Mouse (Mus musculus): ENCODE data around the gene Gls. TPM values are rescaled to one million over a fixed set of nuclear protein-coding genes. Genes with fewer than 3 reads are reported as not detected.
A peak's percentile ranks its signal among the peaks of the same experiment; 100 is the strongest.

Gls gene
- polyA plus RNA-seq, 1 experiment from 2014 or later = 33.9 TPM

- WGBS = 70% methylated on average over 4 of the region's 4 CpGs
Measured at GRCm38 (mm10) chr1:52142117-52142516, 90.9 kb downstream of the Gls start.

GRCm38 (mm10) chr1:52141482-52141881, 91.5 kb downstream of the Gls start:
- TF ChIP-seq CTCF (IDR thresholded peaks at IDR 0.05; ENCODE audit: low read depth) = no peak
- no peaks in the 10 kb centered on the region for H3K27me3 ChIP-seq (replicated peaks; ENCODE audit: control insufficient read depth, insufficient read depth, low read length)
- no peaks in the 10 kb centered on the region for H3K4me1 ChIP-seq (replicated peaks; ENCODE audit: control insufficient read depth, insufficient read depth, low read length)

More at GRCm38 (mm10) chr1:52142117-52142516, 90.9 kb downstream of the Gls start:
- TF ChIP-seq CTCF (IDR thresholded peaks at IDR 0.05; ENCODE audit: low read depth) = no peak
- H3K27me3 ChIP-seq (replicated peaks; ENCODE audit: control insufficient read depth, insufficient read depth, low read length) = no peaks in the 10 kb centered on the region
- H3K27ac ChIP-seq (ENCODE audit: low read depth, low read length) = no peak overlapping the region
- peaks cover 82% of the 10 kb centered on the region for H3K36me3 ChIP-seq (ENCODE audit: control insufficient read depth, insufficient read depth)
- ATAC-seq = 0 out of 2 replicates have a peak, but pooled peaks have one; percentile 41
- H3K9me3 ChIP-seq (ENCODE audit: control insufficient read depth) = no peaks in the 10 kb centered on the region
- H3K4me2 ChIP-seq (replicated peaks; ENCODE audit: low read depth) = no peak overlapping the region
- H3K4me1 ChIP-seq (replicated peaks; ENCODE audit: control insufficient read depth, insufficient read depth, low read length) = no peaks in the 10 kb centered on the region
- H3K9ac ChIP-seq (ENCODE audit: low read depth, low read length) = no peak overlapping the region
- no peak overlapping the region for H3K4me3 ChIP-seq (ENCODE audit: low read depth, low read length)

GRCm38 (mm10) chr1:52140534-52140933, 92.5 kb downstream of the Gls start:
- Histone ChIP-seq H3K9me3 (ENCODE audit: control insufficient read depth) (no peaks in the 10 kb centered on the region), H3K4me2 (replicated peaks; ENCODE audit: low read depth) (no peak overlapping the region), H3K9ac (ENCODE audit: low read depth, low read length) (no peak overlapping the region), H3K27me3 (replicated peaks; ENCODE audit: control insufficient read depth, insufficient read depth, low read length) (no peaks in the 10 kb centered on the region), H3K36me3 (ENCODE audit: control insufficient read depth, insufficient read depth) (peaks cover 89% of the 10 kb centered on the region), H3K4me3 (ENCODE audit: low read depth, low read length) (no peak overlapping the region), H3K4me1 (replicated peaks; ENCODE audit: control insufficient read depth, insufficient read depth, low read length) (no peaks in the 10 kb centered on the region), H3K27ac (ENCODE audit: low read depth, low read length) (no peak overlapping the region)
- no peak for TF ChIP-seq CTCF (IDR thresholded peaks at IDR 0.05; ENCODE audit: low read depth)
- WGBS = 90% methylated on average over 9 of the region's 9 CpGs
- ATAC-seq = no peak

More at GRCm38 (mm10) chr1:52141482-52141881, 91.5 kb downstream of the Gls start:
- no peak overlapping the region for H3K27ac ChIP-seq (ENCODE audit: low read depth, low read length)
- no peak overlapping the region for H3K4me3 ChIP-seq (ENCODE audit: low read depth, low read length)
- no peak overlapping the region for H3K4me2 ChIP-seq (replicated peaks; ENCODE audit: low read depth)
- no peak for ATAC-seq
- 79% methylated on average over 3 of the region's 3 CpGs for WGBS
- peaks cover 82% of the 10 kb centered on the region for H3K36me3 ChIP-seq (ENCODE audit: control insufficient read depth, insufficient read depth)
- H3K9me3 ChIP-seq (ENCODE audit: control insufficient read depth) = no peaks in the 10 kb centered on the region
- H3K9ac ChIP-seq (ENCODE audit: low read depth, low read length) = no peak overlapping the region

- Histone ChIP-seq H3K4me3 (ENCODE audit: low read depth, low read length) (no peak overlapping the region), H3K4me1 (replicated peaks; ENCODE audit: control insufficient read depth, insufficient read depth, low read length) (no peaks in the 10 kb centered on the region), H3K4me2 (replicated peaks; ENCODE audit: low read depth) (no peak overlapping the region), H3K27ac (ENCODE audit: low read depth, low read length) (no peak overlapping the region), H3K9me3 (ENCODE audit: control insufficient read depth) (no peaks in the 10 kb centered on the region), H3K36me3 (ENCODE audit: control insufficient read depth, insufficient read depth) (peaks cover 92% of the 10 kb centered on the region), H3K9ac (ENCODE audit: low read depth, low read length) (no peak overlapping the region), H3K27me3 (replicated peaks; ENCODE audit: control insufficient read depth, insufficient read depth, low read length) (no peaks in the 10 kb centered on the region)
- no peak for TF ChIP-seq CTCF (IDR thresholded peaks at IDR 0.05; ENCODE audit: low read depth)
- no peak for ATAC-seq
- 84% methylated on average over 16 of the region's 16 CpGs for WGBS
Measured at GRCm38 (mm10) chr1:52137292-52137691, 95.7 kb downstream of the Gls start.

- Histone ChIP-seq H3K27me3 (replicated peaks; ENCODE audit: control insufficient read depth, insufficient read depth, low read length) (no peaks in the 10 kb centered on the region), H3K4me3 (ENCODE audit: low read depth, low read length) (no peak overlapping the region), H3K36me3 (ENCODE audit: control insufficient read depth, insufficient read depth) (peaks cover 89% of the 10 kb centered on the region), H3K4me1 (replicated peaks; ENCODE audit: control insufficient read depth, insufficient read depth, low read length) (no peaks in the 10 kb centered on the region), H3K27ac (ENCODE audit: low read depth, low read length) (no peak overlapping the region), H3K4me2 (replicated peaks; ENCODE audit: low read depth) (no peak overlapping the region), H3K9ac (ENCODE audit: low read depth, low read length) (no peak overlapping the region), H3K9me3 (ENCODE audit: control insufficient read depth) (no peaks in the 10 kb centered on the region)
- no peak for TF ChIP-seq CTCF (IDR thresholded peaks at IDR 0.05; ENCODE audit: low read depth)
- no peak for ATAC-seq
- 93% methylated on average over 8 of the region's 8 CpGs for WGBS
Measured at GRCm38 (mm10) chr1:52133254-52133653, 99.8 kb downstream of the Gls start.

GRCm38 (mm10) chr1:52131787-52132377, 101.2 kb downstream of the Gls start:
- Histone ChIP-seq H3K4me2 (replicated peaks; ENCODE audit: low read depth) (no peak overlapping the region), H3K9ac (ENCODE audit: low read depth, low read length) (no peak overlapping the region), H3K27me3 (replicated peaks; ENCODE audit: control insufficient read depth, insufficient read depth, low read length) (no peaks in the 10 kb centered on the region), H3K4me1 (replicated peaks; ENCODE audit: control insufficient read depth, insufficient read depth, low read length) (no peaks in the 10 kb centered on the region), H3K27ac (ENCODE audit: low read depth, low read length) (no peak overlapping the region), H3K9me3 (ENCODE audit: control insufficient read depth) (no peaks in the 10 kb centered on the region), H3K36me3 (ENCODE audit: control insufficient read depth, insufficient read depth) (peaks cover 83% of the 10 kb centered on the region), H3K4me3 (ENCODE audit: low read depth, low read length) (no peak overlapping the region)
- peak; percentile 32 for TF ChIP-seq CTCF (IDR thresholded peaks at IDR 0.05; ENCODE audit: low read depth)
- ATAC-seq = no peak
- 80% methylated on average over 11 of the region's 11 CpGs for whole genome bisulfite sequencing
